Mouse (Mus musculus): ENCODE measurements around the gene Usf1.

The Usf1 gene

DNA sequence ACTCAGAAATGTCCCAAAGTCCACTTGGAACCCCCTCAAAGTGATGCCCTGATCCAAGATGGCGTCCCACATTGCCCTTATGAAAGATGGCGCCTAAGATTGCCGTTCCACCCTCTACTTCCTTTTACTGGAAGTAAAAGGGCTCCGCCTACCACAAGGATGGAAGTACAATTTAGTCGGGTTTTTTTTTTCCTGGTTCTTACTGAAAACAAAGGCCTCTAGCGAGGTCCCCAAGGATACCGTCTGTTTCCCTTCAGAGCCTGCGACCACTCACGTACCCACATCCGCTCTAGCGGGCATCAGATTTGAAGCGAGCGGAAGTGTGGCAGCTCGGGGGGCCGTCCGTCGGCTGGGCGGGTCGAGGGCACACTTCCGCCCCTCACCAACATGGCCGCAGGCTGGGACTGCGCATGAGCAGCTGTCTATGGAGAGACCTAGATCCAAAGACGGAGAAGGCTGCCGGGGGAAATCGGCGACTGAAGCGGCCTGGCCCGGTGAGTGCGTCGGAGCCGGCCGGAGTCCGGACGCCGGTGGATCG lies at the start of gene Usf1:
Gene Usf1 (plus strand): TSS at position 367 of the 538 bp plus-strand sequence.
- DNase-seq (ENCODE audit: low spot score in 2 of 2): peak; percentile 76 to 93

DNA sequence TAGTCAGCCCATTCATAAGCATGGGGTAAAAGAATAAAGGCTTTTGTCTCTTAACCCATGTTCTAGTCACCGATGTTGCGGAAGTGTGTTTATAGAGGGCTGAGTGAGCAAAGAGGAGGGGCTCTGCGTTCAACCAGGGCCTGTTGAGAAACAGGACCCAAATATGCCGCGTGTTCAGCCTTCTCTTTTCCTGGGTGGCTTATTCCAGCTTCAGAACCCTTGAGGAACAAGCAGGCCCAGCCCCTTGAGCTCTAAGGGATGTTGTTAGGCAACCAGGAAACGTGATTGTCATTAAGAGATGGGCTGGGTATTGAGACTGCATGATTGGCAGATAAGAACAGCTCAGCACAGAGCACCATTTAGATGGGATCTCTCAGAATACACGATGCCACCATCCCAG lies 45.2 kb upstream of the Usf1 start:
- no peak for DNase-seq (ENCODE audit: low spot score in 2 of 2)

GRCm38 (mm10) chr1:171369845-171370556 lies 41.1 kb upstream of the Usf1 start, which contains the start of gene Nectin4:
Nectin4 (plus strand) TSS chr1:171370099.
- no peak for DNase-seq (ENCODE audit: low spot score in 2 of 2)

DNA sequence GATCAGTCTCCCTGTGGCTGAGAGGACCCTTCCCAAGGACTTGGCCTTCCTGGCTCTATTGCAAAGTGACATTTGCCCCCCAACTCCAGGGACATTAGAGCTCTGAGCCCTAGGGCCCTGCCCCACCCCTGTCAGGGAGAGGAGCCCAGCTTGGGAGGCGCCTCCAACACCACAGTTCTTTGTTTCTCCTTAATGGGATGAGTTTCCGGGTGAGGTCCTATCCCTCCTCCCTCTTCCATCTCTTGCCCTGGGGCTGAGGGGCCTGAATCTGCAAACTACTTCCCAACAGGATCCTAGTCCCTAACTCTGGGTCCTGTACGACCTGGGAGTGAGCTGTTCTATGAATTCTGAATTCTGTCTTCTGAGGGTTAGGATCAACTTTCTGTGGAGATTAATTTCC lies 38.2 kb upstream of the Usf1 start:
- no peak for DNase-seq (ENCODE audit: low spot score in 2 of 2)

DNA sequence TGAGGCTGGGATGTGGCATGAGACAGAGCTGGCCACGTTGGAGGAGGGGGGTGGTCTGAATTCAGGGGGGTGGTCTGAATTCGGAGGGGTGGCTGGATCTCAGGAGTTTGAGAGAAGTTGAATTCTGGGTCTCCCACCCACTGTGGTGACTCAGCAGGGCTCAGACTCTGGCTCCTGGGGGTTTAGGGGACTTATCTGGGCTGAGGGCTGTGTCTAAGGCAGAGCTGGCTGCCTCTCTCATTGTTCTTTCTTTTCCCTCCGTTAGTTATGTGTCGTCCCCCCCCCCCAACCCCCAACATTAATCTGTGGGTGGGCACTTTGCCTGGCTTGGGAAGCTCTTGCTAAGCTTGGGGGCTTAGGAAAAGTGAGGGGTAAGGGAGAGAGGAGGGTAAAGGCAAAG lies 37.2 kb upstream of the Usf1 start:
- DNase-seq (ENCODE audit: low spot score in 2 of 2): no peak

DNA sequence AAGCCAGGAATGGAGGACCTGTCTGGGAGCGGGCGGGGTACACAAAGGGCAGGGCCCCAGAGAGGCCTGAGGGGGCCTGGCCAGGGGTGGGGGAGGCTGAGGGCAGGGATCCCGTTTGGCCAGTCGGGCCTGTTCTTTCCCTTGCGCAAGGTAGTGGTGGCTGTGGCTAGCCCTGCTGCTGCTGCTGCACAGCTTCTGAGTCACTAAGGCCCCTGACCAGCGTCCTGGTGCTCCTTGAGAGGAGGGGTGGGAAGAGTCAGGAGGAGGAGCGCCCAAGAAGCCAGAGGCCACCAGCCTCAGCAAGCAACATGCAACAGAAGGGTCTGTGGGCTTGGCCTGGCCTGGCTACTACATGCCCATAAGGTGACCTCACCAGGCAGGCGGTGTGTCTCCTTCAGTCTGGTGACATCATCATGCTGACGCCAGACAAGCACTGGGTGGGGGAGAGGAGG lies 35.4 kb upstream of the Usf1 start:
- no peak for DNase-seq (ENCODE audit: low spot score in 2 of 2)

- DNase-seq (ENCODE audit: low spot score in 2 of 2): no peak
Observed at GRCm38 (mm10) chr1:171378298-171378697, 32.8 kb upstream of the Usf1 start.

GRCm38 (mm10) chr1:171379935-171380599 lies 31.0 kb upstream of the Usf1 start:
- DNase-seq (ENCODE audit: low spot score in 2 of 2): peak; percentile 54 to 73

DNA sequence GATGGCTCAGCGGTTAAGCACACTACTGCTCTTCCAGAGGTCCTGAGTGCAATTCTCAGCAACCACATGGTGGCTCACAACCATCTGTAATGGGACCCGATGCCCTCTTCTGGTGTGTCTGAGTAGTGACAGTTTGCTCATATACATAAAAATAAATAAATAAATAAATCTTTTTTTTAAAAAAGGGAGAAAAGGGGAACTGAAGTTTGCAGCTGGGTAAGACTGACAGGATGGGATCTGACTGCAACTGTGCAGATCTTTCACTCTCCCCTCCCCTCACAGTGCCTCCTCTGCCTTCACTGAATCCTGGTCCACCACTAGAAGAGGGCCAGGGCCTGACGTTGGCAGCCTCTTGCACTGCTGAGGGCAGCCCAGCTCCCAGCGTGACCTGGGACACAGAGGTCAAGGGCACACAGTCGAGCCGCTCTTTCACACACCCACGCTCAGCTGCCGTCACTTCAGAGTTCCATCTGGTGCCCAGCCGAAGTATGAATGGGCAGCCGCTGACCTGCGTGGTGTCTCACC lies 29.0 kb upstream of the Usf1 start:
- DNase-seq (ENCODE audit: low spot score in 2 of 2): no peak

DNA sequence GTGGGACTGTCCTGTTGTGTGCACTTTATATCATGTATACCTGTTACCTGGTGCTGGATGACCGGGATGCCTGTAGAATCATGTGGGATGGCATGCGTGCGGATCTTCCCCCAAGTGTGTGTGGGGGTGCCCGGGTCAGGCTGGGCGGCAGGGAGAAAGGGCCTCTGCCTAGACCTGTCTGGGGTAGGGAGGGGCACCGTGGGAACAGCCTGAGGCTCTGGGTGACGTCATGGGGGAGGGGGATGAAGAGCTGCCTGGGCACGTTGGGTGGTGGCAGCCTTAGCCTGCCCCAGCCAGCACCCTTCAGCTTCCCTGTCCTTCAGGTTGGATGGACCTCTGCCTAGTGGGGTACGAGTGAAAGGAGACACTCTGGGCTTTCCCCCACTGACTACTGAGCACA lies 26.8 kb upstream of the Usf1 start:
- no peak for DNase-seq (ENCODE audit: low spot score in 2 of 2)

- no peak for DNase-seq (ENCODE audit: low spot score in 2 of 2)
Observed at GRCm38 (mm10) chr1:171385171-171385570, 25.9 kb upstream of the Usf1 start.

DNA sequence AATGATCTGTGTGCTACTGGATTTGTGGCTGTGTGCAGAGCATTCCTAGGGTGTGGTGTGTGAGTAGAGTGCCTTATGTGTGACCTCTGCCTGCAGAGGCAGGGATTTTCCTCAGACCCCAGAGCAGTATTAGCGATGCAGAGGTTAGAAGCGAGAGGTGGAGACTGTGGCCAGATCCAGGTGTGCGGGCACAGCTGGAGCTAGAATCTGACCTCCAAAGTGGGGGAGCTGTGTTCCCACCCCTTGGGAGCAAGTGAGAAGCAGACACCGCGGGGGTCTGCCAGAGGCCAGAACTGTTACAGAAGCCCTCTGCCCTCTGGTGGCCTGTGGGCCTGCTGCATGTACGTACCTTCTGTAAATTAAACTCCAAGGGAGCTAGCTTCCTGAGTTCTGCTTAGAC lies 24.0 kb upstream of the Usf1 start:
- peak in 1 of 2 experiments; percentile 25 for DNase-seq (ENCODE audit: low spot score in 2 of 2)

GRCm38 (mm10) chr1:171388376-171389102 lies 22.6 kb upstream of the Usf1 start, which contains the start of gene Arhgap30:
Arhgap30 (plus strand) TSS chr1:171388954.
- no peak for DNase-seq (ENCODE audit: low spot score in 2 of 2)

DNA sequence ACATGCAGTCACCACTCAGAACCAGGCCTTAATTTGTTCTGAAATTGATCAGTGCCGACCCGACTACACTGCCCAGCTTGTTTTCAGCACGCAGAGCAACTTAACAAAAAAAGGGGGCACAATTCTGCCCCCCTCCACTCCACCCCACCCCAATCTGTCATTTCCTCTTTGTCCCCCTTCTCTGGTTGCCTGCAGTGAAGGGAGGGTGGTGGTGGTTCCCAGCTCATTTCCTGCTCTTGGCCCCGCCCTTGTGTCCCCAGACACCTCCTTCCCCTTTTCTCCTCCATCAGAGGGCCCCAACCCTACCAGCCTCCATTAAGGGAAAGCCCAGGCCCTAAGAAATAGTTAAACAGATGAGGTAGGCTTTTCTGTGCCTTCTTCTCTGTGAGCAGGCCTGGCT lies 21.0 kb upstream of the Usf1 start:
- DNase-seq (ENCODE audit: low spot score in 2 of 2): no peak

DNA sequence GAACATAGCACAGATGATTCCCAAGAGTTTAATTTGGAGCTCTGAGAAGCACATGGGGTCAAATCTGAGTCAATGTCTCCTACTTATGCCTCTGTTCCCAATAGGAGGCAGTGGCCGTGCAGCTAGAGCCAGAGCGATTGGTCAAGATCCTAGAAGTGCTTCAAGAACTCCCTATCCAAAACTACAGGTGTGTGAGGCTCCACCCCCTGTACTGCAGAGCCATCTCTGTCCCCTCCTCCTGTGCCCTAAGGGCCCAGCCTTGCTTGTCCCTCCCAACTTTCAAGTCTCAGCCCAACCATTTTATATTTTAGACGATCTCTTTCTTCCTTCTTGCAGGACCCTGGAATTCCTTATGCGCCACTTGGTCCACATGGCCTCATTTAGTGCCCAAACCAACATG lies 9.3 kb upstream of the Usf1 start:
- no peak for DNase-seq (ENCODE audit: low spot score in 2 of 2)

DNA sequence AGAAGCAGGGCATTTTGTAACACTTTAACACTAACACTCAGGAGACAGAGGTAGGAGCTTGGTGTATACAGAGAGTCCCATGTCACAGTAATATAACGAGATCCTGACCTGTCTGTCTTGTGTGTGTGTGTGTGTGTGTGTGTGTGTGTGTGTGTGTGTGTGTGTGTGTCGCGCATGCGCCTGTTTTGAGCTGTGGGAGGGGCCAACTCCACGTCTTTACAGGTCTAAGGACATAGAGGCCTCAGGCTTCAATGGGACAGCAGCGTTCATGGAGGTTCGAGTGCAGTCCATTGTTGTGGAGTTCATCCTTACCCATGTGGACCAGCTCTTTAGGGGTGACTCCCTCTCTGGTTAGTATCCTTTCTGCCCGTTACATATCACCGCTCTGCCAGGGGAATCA lies 8.1 kb upstream of the Usf1 start:
- DNase-seq (ENCODE audit: low spot score in 2 of 2): no peak

GRCm38 (mm10) chr1:171407263-171407662 lies 3.9 kb upstream of the Usf1 start:
- no peak for DNase-seq (ENCODE audit: low spot score in 2 of 2)

DNA sequence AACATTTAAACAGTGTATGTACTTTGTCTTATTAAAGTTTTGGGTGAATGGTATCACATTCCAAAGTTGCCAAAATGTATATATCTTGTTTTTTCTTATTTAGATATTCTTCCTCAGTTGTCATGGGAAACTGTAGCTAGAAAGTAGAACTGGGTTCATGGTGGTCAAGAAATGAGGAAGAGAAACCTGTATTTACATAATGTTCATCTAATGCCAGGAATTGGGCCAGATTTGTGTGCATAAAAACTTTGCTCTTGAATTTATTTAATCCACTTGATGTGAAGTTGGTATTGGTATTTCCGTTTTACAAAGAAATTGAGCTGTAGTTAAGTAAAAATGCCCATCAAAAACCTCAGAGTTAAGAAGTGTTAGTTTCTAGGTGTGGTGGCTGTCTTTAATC lies 882 bp upstream of the Usf1 start:
- no peak for DNase-seq (ENCODE audit: low spot score in 2 of 2)

GRCm38 (mm10) chr1:171411492-171411941 lies 404 bp downstream of the Usf1 start:
- no peak for DNase-seq (ENCODE audit: low spot score in 2 of 2)

DNA sequence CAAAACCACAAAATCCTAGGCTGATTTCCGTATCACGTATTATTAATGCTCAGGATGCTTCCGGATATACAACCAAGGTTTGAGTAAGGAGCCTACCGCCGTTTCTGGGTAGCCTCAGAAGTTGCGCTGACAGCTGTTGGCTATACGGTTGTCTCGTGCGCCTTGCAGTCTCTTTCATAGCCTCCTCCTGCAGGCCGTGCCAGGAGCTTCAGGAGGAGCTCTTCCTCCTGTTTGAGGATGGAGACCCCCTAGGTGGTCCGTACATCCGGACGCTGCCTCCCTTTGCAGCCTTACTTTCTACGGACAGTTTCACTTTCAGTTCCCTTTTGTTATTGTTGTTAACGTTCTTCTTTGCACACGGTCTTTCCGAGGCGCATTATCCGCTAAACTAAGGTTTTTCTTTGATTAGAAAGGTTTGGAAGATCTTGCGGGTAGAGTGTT lies 908 bp downstream of the Usf1 start:
- DNase-seq (ENCODE audit: low spot score in 2 of 2): peak in 1 of 2 experiments; percentile 32

DNA sequence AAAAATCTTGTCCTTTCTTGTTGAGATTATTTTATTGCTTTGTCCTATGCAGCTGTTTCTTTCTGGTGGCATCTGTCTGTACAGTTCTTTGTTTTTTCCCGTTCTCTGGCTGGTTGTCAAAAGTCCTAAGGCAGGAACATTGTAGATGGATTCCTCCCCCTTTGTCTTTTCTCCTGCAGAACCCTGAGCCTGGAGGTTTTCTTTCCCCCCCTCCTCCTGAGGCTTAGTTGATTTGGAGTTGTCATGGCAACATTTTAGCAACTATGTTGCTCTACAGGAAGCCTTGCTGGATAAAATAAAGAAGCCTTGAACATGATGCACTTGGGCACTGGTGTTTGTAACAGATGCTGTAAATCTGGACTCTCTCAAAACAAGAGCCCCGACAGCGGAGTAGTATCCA lies 1.3 kb downstream of the Usf1 start:
- DNase-seq (ENCODE audit: low spot score in 2 of 2): no peak

GRCm38 (mm10) chr1:171413608-171414007 lies 2.5 kb downstream of the Usf1 start:
- DNase-seq (ENCODE audit: low spot score in 2 of 2): no peak

Data from cerebellum, postnatal 4 days (tissue).